Mouse (Mus musculus): ENCODE measurements around the gene Kcns3. TPM values are rescaled to one million over a fixed set of nuclear protein-coding genes. Genes with fewer than 3 reads are reported as not detected.

Kcns3 gene
- polyA plus RNA-seq, 1 experiment: not detected

- 83% methylated on average over 3 of the region's 3 CpGs for WGBS
- Histone ChIP-seq H3K4me1 (ENCODE audit: control insufficient read depth, insufficient read depth, low read length) (no peaks in the 10 kb centered on the region), H3K27ac (ENCODE audit: control insufficient read depth, insufficient read depth, low read depth, low read length, poor library complexity) (no peak overlapping the region), H3K4me3 (replicated peaks; ENCODE audit: control insufficient read depth, low read depth, low read length) (no peak overlapping the region)
- TF ChIP-seq POLR2A (IDR thresholded peaks at IDR 0.05; ENCODE audit: borderline replicate concordance, control insufficient read depth, low read depth, low read length) (no peak), CTCF (IDR thresholded peaks at IDR 0.05; ENCODE audit: control insufficient read depth, insufficient read depth, low read length) (no peak)
Measured at GRCm38 (mm10) chr12:11158670-11159069, 7.8 kb upstream of the Kcns3 start.

- TF ChIP-seq CTCF (IDR thresholded peaks at IDR 0.05; ENCODE audit: control insufficient read depth, insufficient read depth, low read length): no peak
- TF ChIP-seq POLR2A (IDR thresholded peaks at IDR 0.05; ENCODE audit: borderline replicate concordance, control insufficient read depth, low read depth, low read length): no peak
- WGBS: 88% methylated on average over 1 of the region's 1 CpGs
- Histone ChIP-seq H3K27ac (ENCODE audit: control insufficient read depth, insufficient read depth, low read depth, low read length, poor library complexity) (no peak overlapping the region), H3K4me1 (ENCODE audit: control insufficient read depth, insufficient read depth, low read length) (no peaks in the 10 kb centered on the region), H3K4me3 (replicated peaks; ENCODE audit: control insufficient read depth, low read depth, low read length) (no peak overlapping the region)
Measured at GRCm38 (mm10) chr12:11155123-11155522, 4.3 kb upstream of the Kcns3 start.

DNA sequence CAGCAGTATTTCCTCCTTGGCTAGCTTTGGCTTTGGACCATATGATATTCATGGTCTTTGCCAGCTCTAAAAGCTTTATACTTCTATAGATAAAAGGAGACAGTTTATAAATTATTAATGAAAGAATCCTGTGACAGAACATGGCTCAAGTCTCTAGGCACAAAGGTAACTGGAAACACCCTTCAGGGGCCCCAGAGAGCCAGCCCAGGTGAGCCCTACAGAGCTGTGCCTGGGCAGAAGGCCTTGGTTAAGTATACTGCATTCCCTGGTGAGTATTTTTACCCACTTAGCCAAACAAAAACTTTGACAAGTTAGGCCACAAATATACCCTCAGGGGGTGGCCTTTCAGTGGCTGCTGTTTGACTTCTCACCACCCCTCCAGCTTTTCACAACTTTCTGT, 2.7 kb upstream of the Kcns3 start:
- Histone ChIP-seq H3K27ac (ENCODE audit: control insufficient read depth, insufficient read depth, low read depth, low read length, poor library complexity) (no peak overlapping the region), H3K4me1 (ENCODE audit: control insufficient read depth, insufficient read depth, low read length) (no peaks in the 10 kb centered on the region), H3K4me3 (replicated peaks; ENCODE audit: control insufficient read depth, low read depth, low read length) (no peak overlapping the region)
- TF ChIP-seq CTCF (IDR thresholded peaks at IDR 0.05; ENCODE audit: control insufficient read depth, insufficient read depth, low read length) (no peak), POLR2A (IDR thresholded peaks at IDR 0.05; ENCODE audit: borderline replicate concordance, control insufficient read depth, low read depth, low read length) (no peak)

GRCm38 (mm10) chr12:11150192-11150935, 492 bp downstream of the Kcns3 start:
- no peak for TF ChIP-seq CTCF (IDR thresholded peaks at IDR 0.05; ENCODE audit: control insufficient read depth, insufficient read depth, low read length)
- no peak for TF ChIP-seq POLR2A (IDR thresholded peaks at IDR 0.05; ENCODE audit: borderline replicate concordance, control insufficient read depth, low read depth, low read length)

DNA sequence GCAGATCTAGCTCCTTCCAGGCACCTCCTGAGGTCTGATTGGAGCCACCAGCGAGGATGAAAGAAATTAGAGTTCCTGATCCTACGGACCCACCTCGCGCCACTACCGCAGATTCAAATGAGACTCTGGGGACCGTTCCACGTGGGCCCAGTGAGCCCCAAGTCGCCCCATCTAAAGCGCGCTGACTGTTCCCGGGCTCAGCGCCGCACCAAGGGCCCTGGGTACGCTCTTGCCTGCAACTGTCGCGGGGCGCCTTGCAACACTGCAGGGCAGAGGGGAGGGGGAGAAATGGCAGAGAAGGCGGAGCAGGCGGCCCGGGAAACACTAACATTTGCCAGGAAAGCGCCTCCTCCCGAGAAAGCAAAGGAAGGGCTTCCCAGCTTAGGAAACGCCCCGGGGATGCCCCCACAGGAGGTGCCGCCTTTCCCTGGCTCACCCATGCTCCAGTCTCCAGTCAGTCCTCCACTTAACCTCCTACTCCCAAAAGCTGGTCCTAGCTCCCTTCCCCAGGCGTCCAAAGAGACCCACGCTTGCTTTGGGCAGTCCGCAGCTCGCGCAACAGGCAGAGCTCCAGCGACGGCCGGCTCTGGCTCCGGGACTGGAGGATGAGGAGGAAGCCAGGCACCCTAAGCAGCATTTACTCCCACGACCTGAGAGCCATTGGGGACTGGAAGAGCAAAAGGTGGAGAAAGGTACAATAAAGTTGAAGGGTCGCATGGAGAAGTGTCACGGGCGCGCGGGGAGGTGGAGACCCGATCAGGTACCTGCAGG, 1.2 kb downstream of the Kcns3 start:
- TF ChIP-seq CTCF (IDR thresholded peaks at IDR 0.05; ENCODE audit: control insufficient read depth, insufficient read depth, low read length) (no peak), POLR2A (IDR thresholded peaks at IDR 0.05; ENCODE audit: borderline replicate concordance, control insufficient read depth, low read depth, low read length) (no peak)
- Histone ChIP-seq H3K4me1 (ENCODE audit: control insufficient read depth, insufficient read depth, low read length) (no peaks in the 10 kb centered on the region), H3K27ac (ENCODE audit: control insufficient read depth, insufficient read depth, low read depth, low read length, poor library complexity) (no peak overlapping the region), H3K4me3 (replicated peaks; ENCODE audit: control insufficient read depth, low read depth, low read length) (no peak overlapping the region)
- WGBS: 3% methylated on average over 41 of the region's 41 CpGs

More at GRCm38 (mm10) chr12:11150192-11150935, 492 bp downstream of the Kcns3 start:
- no peaks in the 10 kb centered on the region for H3K4me1 ChIP-seq (ENCODE audit: control insufficient read depth, insufficient read depth, low read length)
- no peak overlapping the region for H3K27ac ChIP-seq (ENCODE audit: control insufficient read depth, insufficient read depth, low read depth, low read length, poor library complexity)
- WGBS: 3% methylated on average over 66 of the region's 66 CpGs
- H3K4me3 ChIP-seq (replicated peaks; ENCODE audit: control insufficient read depth, low read depth, low read length): no peak overlapping the region

GRCm38 (mm10) chr12:11149121-11149420, 1.8 kb downstream of the Kcns3 start:
- H3K27ac ChIP-seq (ENCODE audit: control insufficient read depth, insufficient read depth, low read depth, low read length, poor library complexity): no peak overlapping the region
- TF ChIP-seq POLR2A (IDR thresholded peaks at IDR 0.05; ENCODE audit: borderline replicate concordance, control insufficient read depth, low read depth, low read length) (no peak), CTCF (IDR thresholded peaks at IDR 0.05; ENCODE audit: control insufficient read depth, insufficient read depth, low read length) (no peak)
- H3K4me3 ChIP-seq (replicated peaks; ENCODE audit: control insufficient read depth, low read depth, low read length): no peak overlapping the region
- no peaks in the 10 kb centered on the region for H3K4me1 ChIP-seq (ENCODE audit: control insufficient read depth, insufficient read depth, low read length)
- 10% methylated on average over 14 of the region's 14 CpGs for WGBS

DNA sequence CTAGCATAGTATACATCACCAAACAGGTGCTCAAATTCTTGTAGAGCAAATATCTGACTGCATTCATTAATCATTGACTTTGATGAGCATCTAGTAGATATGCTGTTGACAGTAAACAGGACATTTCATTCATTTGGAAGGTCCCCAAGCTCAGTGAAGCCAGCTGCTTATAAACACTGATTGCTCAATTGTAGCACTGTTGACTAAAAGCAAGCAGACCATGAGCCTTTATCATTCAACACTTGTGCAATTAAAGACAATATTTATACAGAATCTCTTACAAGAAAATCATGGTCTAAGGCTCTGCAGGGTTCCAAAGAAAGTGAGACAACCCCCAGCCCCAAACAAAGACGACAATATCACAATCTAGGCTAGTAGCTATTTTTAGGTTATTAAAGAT, 6.0 kb downstream of the Kcns3 start:
- no peak for TF ChIP-seq POLR2A (IDR thresholded peaks at IDR 0.05; ENCODE audit: borderline replicate concordance, control insufficient read depth, low read depth, low read length)
- 71% methylated on average over 1 of the region's 1 CpGs for WGBS

DNA sequence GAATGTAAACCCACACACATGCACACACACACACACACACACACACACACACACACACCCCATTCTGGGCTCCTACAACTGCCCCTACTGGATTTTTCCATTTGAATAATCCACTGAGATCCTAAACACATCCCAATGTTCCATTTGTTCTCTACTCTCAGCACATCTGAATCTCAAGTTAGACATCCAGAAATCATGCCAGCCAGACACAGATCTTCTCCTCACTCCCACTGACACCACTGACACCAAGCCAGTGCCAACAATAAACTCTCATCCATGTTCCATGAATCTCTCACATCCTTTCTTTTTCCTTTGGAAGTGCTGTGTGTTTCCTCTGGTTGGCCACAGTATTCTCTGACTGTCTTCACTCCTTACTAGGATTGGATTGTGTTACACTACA, 18.4 kb downstream of the Kcns3 start:
- Histone ChIP-seq H3K4me3 (replicated peaks; ENCODE audit: control insufficient read depth, low read depth, low read length) (no peak overlapping the region), H3K4me1 (ENCODE audit: control insufficient read depth, insufficient read depth, low read length) (no peaks in the 10 kb centered on the region), H3K27ac (ENCODE audit: control insufficient read depth, insufficient read depth, low read depth, low read length, poor library complexity) (no peak overlapping the region)
- TF ChIP-seq CTCF (IDR thresholded peaks at IDR 0.05; ENCODE audit: control insufficient read depth, insufficient read depth, low read length): no peak
- no peak for TF ChIP-seq POLR2A (IDR thresholded peaks at IDR 0.05; ENCODE audit: borderline replicate concordance, control insufficient read depth, low read depth, low read length)

More for the DNA sequence above, 6.0 kb downstream of the Kcns3 start:
- H3K27ac ChIP-seq (ENCODE audit: control insufficient read depth, insufficient read depth, low read depth, low read length, poor library complexity): no peak overlapping the region
- H3K4me1 ChIP-seq (ENCODE audit: control insufficient read depth, insufficient read depth, low read length): no peaks in the 10 kb centered on the region
- no peak overlapping the region for H3K4me3 ChIP-seq (replicated peaks; ENCODE audit: control insufficient read depth, low read depth, low read length)

Measured in bone marrow, adult 2 months (tissue).